Mouse (Mus musculus) heart, adult 2 months (tissue): ENCODE data around the gene Olfr1043.

Source experiments
- CTCF ChIP-seq: fragments of 200-600 bp; IDR thresholded peaks from 2 replicates; pipeline ENCODE4 v1.8.1; 2022; ENCODE audit warnings: antibody characterized with exemption, mild to moderate bottlenecking, moderate library complexity
- EP300 ChIP-seq: fragments of 200-500 bp; IDR thresholded peaks from 2 replicates; pipeline ENCODE4 v1.6.1; 2011; ENCODE audit warnings: low read depth, low read length, control low read depth; ENCODE audit not compliant: insufficient read depth
- POLR2A ChIP-seq: fragments of 200-500 bp; IDR thresholded peaks from 2 replicates; pipeline ENCODE4 v1.6.1; 2011; ENCODE audit warnings: mild to moderate bottlenecking, low read depth, low read length, control low read depth; ENCODE audit not compliant: insufficient read depth

DNA sequence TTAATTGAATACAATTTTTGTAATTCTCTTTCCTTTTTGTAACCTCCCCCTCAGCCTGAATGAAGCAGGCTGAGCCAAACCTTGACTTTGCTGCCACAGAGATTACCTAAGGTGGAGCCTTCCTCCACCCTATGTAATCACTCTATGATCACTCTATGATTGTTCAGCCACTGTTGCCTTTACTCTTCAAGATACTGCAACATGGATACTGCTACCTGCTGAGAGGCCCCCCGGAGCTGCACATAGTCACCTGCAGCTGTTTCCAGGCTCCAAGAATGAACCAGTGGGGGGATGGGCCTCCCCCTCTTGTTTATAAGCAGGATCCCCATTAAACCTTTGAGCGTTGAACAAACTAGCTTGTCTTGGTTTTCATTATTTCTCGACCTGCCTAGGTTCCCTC, 12.6 kb upstream of the Olfr1043 start:
- TF ChIP-seq POLR2A, result no peak
- no peak for TF ChIP-seq CTCF
- no peak for TF ChIP-seq EP300
